Mouse (Mus musculus): ENCODE measurements around the gene Gm39566. TPM values are rescaled to one million over a fixed set of nuclear protein-coding genes. Genes with fewer than 3 reads are reported as not detected.

Gene Gm39566
- polyA plus RNA-seq, 1 experiment from 2014 or later, result not detected

DNA sequence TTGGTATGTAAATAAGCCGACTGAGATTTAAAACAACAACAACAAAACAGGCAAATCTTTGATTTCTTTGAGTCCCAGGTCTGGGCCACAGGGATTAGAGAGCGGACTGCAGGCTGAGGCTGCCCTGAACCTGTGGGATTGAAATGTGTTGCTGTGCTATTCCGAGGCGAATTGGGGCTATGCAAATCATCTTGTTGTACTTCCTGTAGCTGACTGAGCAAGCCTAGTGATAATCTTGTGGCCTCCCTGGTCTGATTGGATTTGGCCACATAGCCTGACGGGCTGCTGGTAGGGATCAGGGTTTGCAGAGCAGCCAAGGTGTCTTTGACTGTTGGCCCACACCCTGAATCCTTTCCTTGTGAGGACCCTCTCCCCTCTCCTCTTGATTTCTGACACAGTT, 40.1 kb downstream of the Gm39566 start:
- Histone ChIP-seq H3K36me3 (replicated peaks; ENCODE audit: insufficient read depth, low read length) (peaks cover 4% of the 10 kb centered on the region; the same call in 1 of the 2 replicates), H3K27ac (ENCODE audit: low read depth) (no peak overlapping the region), H3K4me1 (ENCODE audit: insufficient read depth) (no peaks in the 10 kb centered on the region), H3K9ac (replicated peaks) (no peak overlapping the region), H3K4me3 (ENCODE audit: low read depth, low read length) (no peak overlapping the region), H3K27me3 (ENCODE audit: insufficient read depth, low read length) (0 out of 2 replicates have a peak, but pooled peaks cover 3% of the 10 kb centered on the region), H3K9me3 (ENCODE audit: low read length) (no peaks in the 10 kb centered on the region), H3K4me2 (ENCODE audit: low read depth, low read length) (no peak overlapping the region)
- WGBS (ENCODE audit: insufficient replicate concordance), result 43% methylated on average over 5 of the region's 5 CpGs
- no peak for TF ChIP-seq CTCF (IDR thresholded peaks at IDR 0.05; ENCODE audit: low read depth)
- TF ChIP-seq EP300 (IDR thresholded peaks at IDR 0.05; ENCODE audit: low read depth), result no peak
- no peak for ATAC-seq
- no peak for DNase-seq

DNA sequence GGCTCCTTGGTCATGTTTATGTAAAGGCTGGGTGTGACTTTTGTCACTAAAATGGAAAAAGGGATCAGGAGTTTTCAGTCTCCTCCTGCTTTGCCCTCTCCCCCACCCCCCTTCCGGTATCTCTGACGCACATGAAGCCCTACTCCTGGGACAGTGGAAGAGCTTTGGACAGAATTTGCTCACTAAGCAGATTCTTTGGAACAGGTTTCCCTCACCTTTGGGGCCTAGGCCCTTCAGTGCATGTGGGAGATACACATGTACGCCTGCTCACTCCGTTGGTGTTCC, 47.5 kb downstream of the Gm39566 start:
- TF ChIP-seq CTCF (IDR thresholded peaks at IDR 0.05; ENCODE audit: low read depth) (no peak), EP300 (IDR thresholded peaks at IDR 0.05; ENCODE audit: low read depth) (no peak)
- H3K36me3 ChIP-seq (replicated peaks; ENCODE audit: insufficient read depth, low read length), result 0 out of 2 replicates have a peak, but pooled peaks cover 2% of the 10 kb centered on the region

DNA sequence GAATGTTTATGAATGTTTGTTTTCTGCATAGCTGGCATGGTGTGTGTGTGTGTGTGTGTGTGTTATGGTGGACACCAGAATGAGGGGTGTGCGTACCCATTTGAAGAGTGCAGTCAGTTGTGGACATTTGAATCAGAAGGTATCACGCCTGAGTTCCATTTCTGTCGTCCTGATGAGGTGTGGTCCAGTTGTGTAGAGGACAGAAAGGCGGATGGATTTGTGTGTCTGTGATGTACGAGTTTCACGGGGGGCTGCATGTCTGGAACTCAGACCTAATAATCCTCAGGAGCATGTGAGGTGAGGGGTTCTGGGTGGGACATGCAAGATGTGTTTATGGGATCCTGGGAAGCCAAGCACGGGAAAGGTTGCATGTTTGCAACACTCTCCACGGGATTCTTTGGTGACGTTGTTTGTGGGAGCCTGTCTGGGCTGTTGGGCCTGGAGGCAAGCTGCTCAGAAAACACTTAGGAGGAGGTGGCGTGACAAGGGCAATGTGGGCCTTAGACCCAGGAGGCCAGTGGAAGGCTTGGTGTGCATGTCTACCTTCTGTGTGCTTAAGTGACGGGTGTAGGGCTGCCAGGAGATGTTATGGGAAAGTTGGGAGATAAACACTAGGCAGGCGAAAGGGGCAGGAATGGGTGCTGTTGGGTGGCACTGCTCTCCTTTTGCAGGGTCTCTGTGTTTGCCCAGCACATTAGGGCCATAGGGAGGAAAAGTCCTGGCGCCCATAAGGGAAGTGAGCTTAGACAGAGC, 48.0 kb downstream of the Gm39566 start:
- no peaks in the 10 kb centered on the region for H3K9me3 ChIP-seq (ENCODE audit: low read length)
- peak overlapping the region; percentile 85 for H3K4me3 ChIP-seq (ENCODE audit: low read depth, low read length)
- no peak overlapping the region for H3K9ac ChIP-seq (replicated peaks)
- WGBS (ENCODE audit: insufficient replicate concordance), result 63% methylated on average over 13 of the region's 13 CpGs
- DNase-seq (no peak), ATAC-seq (no peak)
- 0 out of 2 replicates have a peak, but pooled peaks cover 2% of the 10 kb centered on the region for H3K36me3 ChIP-seq (replicated peaks; ENCODE audit: insufficient read depth, low read length)
- H3K27me3 ChIP-seq (ENCODE audit: insufficient read depth, low read length), result no peaks in the 10 kb centered on the region
- H3K27ac ChIP-seq (ENCODE audit: low read depth), result peak overlapping the region; percentile 91
- peak overlapping the region; percentile 88 for H3K4me2 ChIP-seq (ENCODE audit: low read depth, low read length)
- TF ChIP-seq CTCF (IDR thresholded peaks at IDR 0.05; ENCODE audit: low read depth), result no peak
- TF ChIP-seq EP300 (IDR thresholded peaks at IDR 0.05; ENCODE audit: low read depth), result no peak
- H3K4me1 ChIP-seq (ENCODE audit: insufficient read depth), result peaks cover 11% of the 10 kb centered on the region

More for the DNA sequence above, 47.5 kb downstream of the Gm39566 start:
- Histone ChIP-seq H3K27ac (ENCODE audit: low read depth) (peak overlapping the region; percentile 37), H3K9me3 (ENCODE audit: low read length) (no peaks in the 10 kb centered on the region), H3K4me1 (ENCODE audit: insufficient read depth) (peaks cover 11% of the 10 kb centered on the region), H3K4me3 (ENCODE audit: low read depth, low read length) (no peak overlapping the region), H3K9ac (replicated peaks) (no peak overlapping the region), H3K27me3 (ENCODE audit: insufficient read depth, low read length) (no peaks in the 10 kb centered on the region), H3K4me2 (ENCODE audit: low read depth, low read length) (peak overlapping the region; percentile 88)
- WGBS (ENCODE audit: insufficient replicate concordance), result 63% methylated on average over 4 of the region's 4 CpGs
- DNase-seq (no peak), ATAC-seq (0 out of 2 replicates have a peak, but pooled peaks have one; percentile 17)

GRCm38 (mm10) chr11:69766126-69766609, 48.9 kb downstream of the Gm39566 start:
- H3K4me1 ChIP-seq (ENCODE audit: insufficient read depth), result peaks cover 11% of the 10 kb centered on the region
- ATAC-seq, result peak; percentile 81
- H3K36me3 ChIP-seq (replicated peaks; ENCODE audit: insufficient read depth, low read length), result 0 out of 2 replicates have a peak, but pooled peaks cover 2% of the 10 kb centered on the region
- H3K27ac ChIP-seq (ENCODE audit: low read depth), result peak overlapping the region; percentile 91
- H3K4me2 ChIP-seq (ENCODE audit: low read depth, low read length), result peak overlapping the region; percentile 88
- DNase-seq, result peak; percentile 77
- TF ChIP-seq CTCF (IDR thresholded peaks at IDR 0.05; ENCODE audit: low read depth), result no peak
- TF ChIP-seq EP300 (IDR thresholded peaks at IDR 0.05; ENCODE audit: low read depth), result no peak
- no peaks in the 10 kb centered on the region for H3K9me3 ChIP-seq (ENCODE audit: low read length)
- peak overlapping the region; percentile 85 for H3K4me3 ChIP-seq (ENCODE audit: low read depth, low read length)
- WGBS (ENCODE audit: insufficient replicate concordance), result 1% methylated on average over 35 of the region's 37 CpGs
- no peaks in the 10 kb centered on the region for H3K27me3 ChIP-seq (ENCODE audit: insufficient read depth, low read length)
- peak overlapping the region; percentile 89 for H3K9ac ChIP-seq (replicated peaks)

DNA sequence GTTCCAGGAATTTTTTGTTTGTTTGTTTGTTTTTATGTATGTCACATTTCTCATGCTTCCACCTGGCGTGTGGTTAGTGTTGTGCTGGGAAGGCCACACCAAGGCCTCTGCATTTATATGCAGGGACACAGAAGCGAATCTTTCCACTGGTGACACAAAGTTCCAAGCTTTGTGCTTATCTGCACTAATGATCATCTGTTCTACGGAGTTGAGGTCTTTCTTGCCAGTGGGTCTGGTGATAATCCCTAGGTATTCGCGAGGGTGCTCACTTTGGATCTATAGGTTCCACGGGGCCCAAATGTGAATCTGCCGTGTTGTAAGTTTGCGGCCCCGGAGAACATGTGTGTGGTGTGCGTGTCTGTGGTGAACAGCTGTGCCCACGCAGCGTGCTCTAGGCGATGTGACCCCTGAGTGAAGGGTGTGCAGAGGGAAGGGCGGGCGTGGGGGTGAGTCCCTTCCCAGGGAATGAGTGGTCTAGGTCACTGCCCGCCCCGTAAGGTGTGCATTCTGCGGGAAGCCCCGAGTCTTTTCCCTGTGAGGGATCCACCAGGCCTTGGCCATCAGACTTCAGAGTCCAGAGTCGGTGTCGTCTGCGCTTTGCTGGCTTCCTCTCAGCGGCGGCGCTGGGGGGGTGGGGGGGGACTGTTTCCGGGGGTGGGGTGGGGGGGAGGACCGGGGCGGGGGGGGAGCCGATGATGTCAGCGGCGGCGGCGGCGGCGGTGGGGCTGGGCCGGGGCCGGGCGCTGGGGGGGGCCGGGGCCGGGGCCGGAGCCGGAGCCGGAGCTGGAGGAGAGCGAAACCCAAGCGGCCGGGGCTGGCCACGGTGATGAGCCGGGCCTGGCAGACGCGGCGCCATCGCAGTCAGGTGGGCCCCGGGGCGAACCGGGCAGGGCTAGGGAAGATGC, 49.6 kb downstream of the Gm39566 start, which contains the start of gene Zbtb4:
Zbtb4 (plus strand) TSS at position 692 of the 905 bp plus-strand sequence.
- ATAC-seq, result peak; percentile 66

GRCm38 (mm10) chr11:69763551-69763950, 51.5 kb downstream of the Gm39566 start:
- Histone ChIP-seq H3K27me3 (ENCODE audit: insufficient read depth, low read length) (no peaks in the 10 kb centered on the region), H3K9me3 (ENCODE audit: low read length) (no peaks in the 10 kb centered on the region), H3K36me3 (replicated peaks; ENCODE audit: insufficient read depth, low read length) (no peaks in the 10 kb centered on the region), H3K4me3 (ENCODE audit: low read depth, low read length) (no peak overlapping the region), H3K4me1 (ENCODE audit: insufficient read depth) (peaks cover 22% of the 10 kb centered on the region), H3K9ac (replicated peaks) (no peak overlapping the region), H3K4me2 (ENCODE audit: low read depth, low read length) (no peak overlapping the region), H3K27ac (ENCODE audit: low read depth) (no peak overlapping the region)
- no peak for ATAC-seq
- DNase-seq, result no peak
- TF ChIP-seq EP300 (IDR thresholded peaks at IDR 0.05; ENCODE audit: low read depth) (no peak), CTCF (IDR thresholded peaks at IDR 0.05; ENCODE audit: low read depth) (peak; percentile 54)
- 77% methylated on average over 7 of the region's 7 CpGs for WGBS (ENCODE audit: insufficient replicate concordance)

More for the DNA sequence above, 49.6 kb downstream of the Gm39566 start, which contains the start of gene Zbtb4:
- H3K4me3 ChIP-seq (ENCODE audit: low read depth, low read length), result peak within 1 kb of the TSS; percentile 85
- TF ChIP-seq CTCF (IDR thresholded peaks at IDR 0.05; ENCODE audit: low read depth), result no peak
- no peak for TF ChIP-seq EP300 (IDR thresholded peaks at IDR 0.05; ENCODE audit: low read depth)
- no peaks in the 10 kb centered on the region for H3K27me3 ChIP-seq (ENCODE audit: insufficient read depth, low read length)
- peak within 1 kb of the TSS; percentile 89 for H3K9ac ChIP-seq (replicated peaks)
- H3K36me3 ChIP-seq (replicated peaks; ENCODE audit: insufficient read depth, low read length), result no peaks in the 10 kb centered on the region
- peak within 1 kb of the TSS; percentile 91 for H3K27ac ChIP-seq (ENCODE audit: low read depth)
- H3K4me1 ChIP-seq (ENCODE audit: insufficient read depth), result peaks cover 11% of the 10 kb centered on the region
- H3K9me3 ChIP-seq (ENCODE audit: low read length), result no peaks in the 10 kb centered on the region
- peak within 1 kb of the TSS; percentile 88 for H3K4me2 ChIP-seq (ENCODE audit: low read depth, low read length)
- WGBS (ENCODE audit: insufficient replicate concordance), result 22% methylated on average over 30 of the region's 55 CpGs
- peak; percentile 59 for DNase-seq
